Mouse (Mus musculus): ENCODE measurements around the gene Dnajb8.

- TF ChIP-seq CTCF (conservative IDR thresholded peaks at IDR 0.05 in 1 of 2, IDR thresholded peaks at IDR 0.05 in 1 of 2; ENCODE audit: low read depth in 2 of 2, low read length in 2 of 2) (no peak), UBTF (IDR thresholded peaks at IDR 0.05; ENCODE audit: low read depth, low read length) (no peak), BHLHE40 (IDR thresholded peaks at IDR 0.05; ENCODE audit: low read depth, low read length) (no peak), POLR2A (IDR thresholded peaks at IDR 0.05; ENCODE audit: low read depth, low read length) (no peak), KAT2A (IDR thresholded peaks at IDR 0.05; ENCODE audit: insufficient replicate concordance, low read length) (no peak), E2F4 (IDR thresholded peaks at IDR 0.05; ENCODE audit: insufficient replicate concordance, low read depth, low read length) (no peak), MAFK (IDR thresholded peaks at IDR 0.05; ENCODE audit: insufficient replicate concordance, low read length) (no peak), USF1 (IDR thresholded peaks at IDR 0.05; ENCODE audit: low read depth, low read length) (no peak), ETS1 (conservative IDR thresholded peaks at IDR 0.05; ENCODE audit: low read depth, low read length) (no peak), RCOR1 (conservative IDR thresholded peaks at IDR 0.05; ENCODE audit: low read depth, low read length) (no peak), ZMIZ1 (IDR thresholded peaks at IDR 0.05; ENCODE audit: low read depth, low read length) (no peak), POLR2AphosphoS2 (IDR thresholded peaks at IDR 0.05; ENCODE audit: low read depth, low read length) (no peak), EP300 (IDR thresholded peaks at IDR 0.05; ENCODE audit: low read length) (no peak), MYC (IDR thresholded peaks at IDR 0.05; ENCODE audit: low read depth, low read length) (no peak)
Observed at GRCm38 (mm10) chr6:88277242-88277641, 55.2 kb downstream of the Dnajb8 start.

All from CH12.LX (cell line).